Mouse (Mus musculus): ENCODE results near the gene Cntn5.

The Cntn5 gene

GRCm38 (mm10) chr9:10904616-10905363 lies at the start of gene Cntn5:
Gene Cntn5 (minus strand): TSS chr9:10904775.
- DNase-seq, result peak; percentile 70 to 78

DNA sequence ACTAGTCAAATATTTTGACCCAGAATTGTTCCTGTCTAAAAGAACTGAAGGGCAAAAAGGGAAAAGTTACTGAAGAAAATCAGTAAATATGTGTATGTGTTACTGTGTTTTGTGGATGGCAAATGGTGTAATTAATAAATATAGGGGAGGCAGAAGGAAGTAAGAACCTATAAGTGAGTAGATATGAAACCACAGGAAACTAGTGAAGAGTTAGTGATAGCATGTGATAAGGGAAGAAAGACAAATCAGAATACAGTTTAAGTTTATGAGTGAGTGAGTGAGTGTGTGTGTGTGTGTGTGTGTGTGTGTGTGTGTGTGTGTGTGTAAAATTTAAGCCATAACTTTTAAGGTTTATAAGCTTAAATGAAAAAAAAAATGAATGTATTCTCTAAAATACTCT lies 45.9 kb upstream of the Cntn5 start:
- DNase-seq, result no peak

GRCm38 (mm10) chr9:10909573-10909972 lies 5.0 kb upstream of the Cntn5 start:
- peak; percentile 66 to 84 for DNase-seq

GRCm38 (mm10) chr9:10905696-10906095 lies 1.1 kb upstream of the Cntn5 start:
- DNase-seq, result peak; percentile 22 to 31

- DNase-seq, result no peak
These were observed 24.8 kb downstream of the Cntn5 start for GRCm38 (mm10) chr9:10879758-10880157.

DNA sequence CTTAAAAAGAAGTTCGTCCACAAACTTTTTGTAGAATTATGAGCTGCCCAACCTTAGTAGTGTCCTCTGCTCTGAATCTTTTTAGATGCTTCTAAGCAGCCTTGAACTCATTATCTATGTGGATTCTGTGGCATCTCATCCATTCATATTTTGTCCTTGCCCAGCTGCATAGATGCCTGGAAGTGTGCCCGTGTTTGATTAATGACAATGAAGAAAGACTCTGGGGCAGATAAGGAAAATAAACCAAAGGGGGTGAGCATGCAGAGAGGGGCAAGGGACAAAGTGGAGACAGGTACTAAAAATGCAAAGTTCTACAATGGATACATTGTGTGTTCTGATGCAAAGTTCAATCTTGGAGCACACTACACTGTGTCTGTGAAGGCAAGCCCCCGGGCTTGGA lies 30.7 kb downstream of the Cntn5 start:
- no peak for DNase-seq

DNA sequence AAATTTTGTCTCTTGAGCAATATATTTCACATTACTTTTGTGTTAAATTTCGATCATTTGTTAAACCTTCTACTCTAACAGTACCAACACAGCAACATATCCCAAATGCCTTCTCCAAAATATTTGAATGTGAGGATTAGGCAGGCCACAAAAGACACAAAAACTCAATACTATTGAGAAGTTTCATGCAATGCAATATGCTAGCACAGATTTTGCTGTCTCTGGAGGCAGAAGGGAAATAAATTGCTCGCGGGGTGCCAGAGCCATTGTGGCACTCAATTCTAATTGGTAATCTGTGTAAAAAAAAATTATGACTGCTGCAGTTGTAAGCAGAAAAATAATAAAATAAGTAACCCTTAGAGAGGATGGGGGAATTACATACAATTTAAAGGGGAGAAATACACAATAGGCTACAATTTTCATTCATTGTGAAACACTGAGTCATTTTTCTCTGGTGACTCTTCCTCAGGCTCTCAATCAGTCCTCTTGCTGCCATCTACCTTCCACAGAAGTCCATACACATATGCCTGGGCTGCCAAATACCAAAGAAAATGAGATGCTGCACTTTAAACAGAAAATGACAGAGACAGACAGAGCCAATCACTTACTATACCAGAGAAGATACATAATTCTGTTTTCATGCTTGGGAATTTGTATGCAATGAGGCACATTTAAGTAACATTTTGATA lies 48.2 kb downstream of the Cntn5 start:
- DNase-seq, result no peak

- no peak for DNase-seq
These were observed 87.9 kb downstream of the Cntn5 start for GRCm38 (mm10) chr9:10816711-10817110.

DNA sequence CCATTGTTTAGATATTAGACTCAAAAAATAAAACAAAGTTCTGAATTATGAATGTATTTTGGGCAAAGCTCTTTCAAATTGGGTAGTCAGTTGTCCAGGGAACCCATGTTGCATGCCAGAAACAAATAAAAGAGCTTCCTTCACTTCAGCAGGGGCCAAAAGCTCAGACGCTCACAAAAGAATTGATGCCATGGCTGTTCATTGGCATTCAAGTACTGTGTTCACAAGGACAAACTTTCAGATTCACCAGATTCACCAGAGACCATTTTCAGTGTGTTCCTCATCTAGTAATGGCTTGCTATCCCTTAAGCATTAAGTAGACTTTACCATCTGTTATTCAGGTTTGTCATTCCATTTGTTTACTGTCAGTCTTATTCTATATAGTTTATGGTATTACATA lies 107.4 kb downstream of the Cntn5 start:
- no peak for DNase-seq

DNA sequence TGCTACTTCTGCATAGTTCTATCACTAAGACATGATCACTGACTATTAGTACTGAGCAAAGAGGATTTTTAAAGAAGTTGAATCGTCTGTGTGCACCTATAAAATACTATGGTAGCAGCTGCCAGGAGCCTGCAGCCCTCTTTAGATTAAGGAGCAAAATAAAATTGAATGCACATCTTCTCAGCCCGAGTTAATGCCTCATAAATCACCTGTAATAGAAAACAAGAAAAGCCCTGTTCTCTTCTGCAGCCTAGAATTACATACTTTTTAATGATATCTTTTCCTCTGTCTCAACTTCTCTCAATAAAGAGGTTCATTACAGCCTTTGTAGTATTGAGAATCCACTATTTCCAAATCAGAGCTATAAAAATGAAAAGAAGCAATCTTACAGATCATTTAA lies 109.5 kb downstream of the Cntn5 start:
- DNase-seq, result no peak

- DNase-seq, result no peak
These were observed 172.7 kb downstream of the Cntn5 start for GRCm38 (mm10) chr9:10731878-10732277.

DNA sequence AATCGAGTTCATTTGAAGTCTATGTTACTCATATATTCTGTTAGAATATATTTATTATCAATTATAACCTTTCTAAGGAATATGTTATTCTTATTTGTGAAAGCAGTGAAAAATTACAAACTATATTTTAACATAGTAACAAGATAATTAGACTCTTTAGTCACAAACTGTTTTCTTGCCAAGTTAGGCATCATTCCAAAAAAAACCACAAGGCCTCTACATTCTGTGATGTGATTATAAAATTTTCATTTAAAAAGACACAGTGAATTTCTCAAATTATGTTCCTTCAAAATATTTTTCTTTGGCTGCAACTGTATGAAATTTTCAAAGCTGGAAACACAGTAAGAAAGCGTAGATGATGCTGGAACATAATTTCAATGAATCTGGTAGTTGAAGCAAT lies 180.4 kb downstream of the Cntn5 start:
- DNase-seq, result no peak

DNA sequence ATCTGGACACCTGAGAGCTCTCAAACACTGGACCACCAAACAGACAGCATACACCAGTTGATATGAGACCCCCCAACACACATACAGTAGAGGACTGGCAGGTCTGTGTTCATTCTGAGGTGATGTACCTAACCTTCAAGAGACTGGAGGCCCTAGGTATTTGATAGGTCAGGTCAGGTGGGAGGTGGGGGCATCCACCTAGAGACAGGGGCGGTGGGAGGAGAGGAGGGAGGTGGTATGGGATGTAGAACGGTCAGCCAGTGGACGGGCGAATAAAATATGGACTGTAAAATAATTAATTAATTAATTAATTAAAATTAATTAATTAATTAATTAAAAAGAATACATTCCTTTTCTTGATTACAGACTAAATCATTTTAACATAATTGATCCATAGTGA lies 182.5 kb downstream of the Cntn5 start:
- DNase-seq, result no peak

GRCm38 (mm10) chr9:10718986-10719385 lies 185.6 kb downstream of the Cntn5 start:
- DNase-seq, result peak in 1 of 2 experiments; percentile 2

DNA sequence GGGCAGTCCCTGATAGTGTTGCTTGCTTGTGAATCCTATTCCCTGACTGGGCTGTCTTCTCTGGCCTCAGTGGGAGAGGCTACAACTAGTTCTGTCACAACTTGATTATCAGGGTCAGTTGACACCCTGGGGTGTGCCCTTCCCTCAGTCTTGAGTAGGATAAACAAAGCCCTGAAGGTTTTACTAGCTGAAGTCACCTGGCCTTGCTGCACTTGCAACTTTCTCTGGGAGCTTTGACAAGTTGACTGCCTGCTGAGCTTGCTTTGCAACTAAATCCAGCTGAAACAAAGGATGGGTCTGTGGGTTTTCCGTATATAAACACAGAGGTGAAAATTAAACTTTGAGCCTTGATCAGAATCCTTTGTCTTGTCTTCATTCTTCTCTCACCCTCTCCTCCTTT lies 190.9 kb downstream of the Cntn5 start:
- DNase-seq, result no peak

DNA sequence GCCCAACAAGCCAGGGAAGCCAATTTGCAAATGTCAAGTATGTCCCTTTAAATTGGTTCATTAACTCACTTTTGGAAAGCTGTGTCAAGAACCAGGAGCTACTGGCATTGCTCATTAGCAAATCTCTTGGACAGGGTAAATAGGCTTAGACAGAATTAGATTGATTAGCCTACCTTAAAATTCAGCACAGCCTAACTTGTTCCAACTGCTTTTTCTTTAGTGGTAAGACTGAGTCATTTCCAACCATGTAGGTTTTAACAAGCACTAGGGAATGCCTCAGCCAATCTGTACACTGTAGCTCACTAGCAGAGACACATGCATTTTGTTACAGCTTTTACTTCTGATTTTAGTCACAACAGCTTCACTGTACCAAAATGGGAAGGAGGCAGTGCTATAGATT lies 222.9 kb downstream of the Cntn5 start:
- no peak for DNase-seq

- DNase-seq, result no peak
These were observed 223.4 kb downstream of the Cntn5 start for GRCm38 (mm10) chr9:10681181-10681580.

DNA sequence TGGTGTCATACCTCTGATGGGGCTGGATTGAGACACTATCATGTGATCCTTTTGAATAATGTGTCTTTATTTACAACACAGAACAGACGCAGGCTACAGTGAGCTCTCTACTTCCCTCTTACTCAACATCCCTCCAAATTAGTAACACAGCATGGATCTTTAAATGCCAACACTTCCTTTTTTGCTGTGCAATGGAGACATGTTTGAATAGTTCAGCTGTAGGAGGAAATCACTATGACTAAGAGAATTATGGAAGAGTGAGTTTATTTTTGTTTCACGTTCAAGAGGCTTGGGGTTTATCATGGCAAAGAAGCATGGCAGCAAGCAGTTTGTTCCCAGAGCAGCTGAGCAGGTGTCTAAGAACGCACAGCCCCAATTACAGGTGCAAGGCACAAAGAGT lies 235.9 kb downstream of the Cntn5 start:
- no peak for DNase-seq

GRCm38 (mm10) chr9:10667438-10667837 lies 237.1 kb downstream of the Cntn5 start:
- DNase-seq, result no peak

- peak; percentile 18 to 58 for DNase-seq
These were observed 238.8 kb downstream of the Cntn5 start for GRCm38 (mm10) chr9:10665756-10666155.

GRCm38 (mm10) chr9:10663101-10663500 lies 241.5 kb downstream of the Cntn5 start:
- peak; percentile 60 to 73 for DNase-seq

GRCm38 (mm10) chr9:10659478-10659877 lies 245.1 kb downstream of the Cntn5 start:
- DNase-seq, result no peak

GRCm38 (mm10) chr9:10658086-10658485 lies 246.5 kb downstream of the Cntn5 start:
- no peak for DNase-seq

GRCm38 (mm10) chr9:10657144-10657748 lies 247.3 kb downstream of the Cntn5 start:
- no peak for DNase-seq
